Mouse (Mus musculus) lung, adult 2 months (tissue): ENCODE data around the gene Poln. TPM values are rescaled to one million over a fixed set of nuclear protein-coding genes. Genes with fewer than 3 reads are reported as not detected.

Experiments used
- DNase-seq: peaks from one replicate; pipeline ENCODE4 v3.0.0; 2022
- H3K4me1 ChIP-seq: fragments of 200-500 bp; 2 replicates; pipeline ENCODE4 v1.6.1; 2011; ENCODE audit warnings: low read length; ENCODE audit not compliant: control insufficient read depth, insufficient read depth
- H3K4me3 ChIP-seq: fragments of 200-500 bp; replicated peaks from 2 replicates; pipeline ENCODE3; 2011; ENCODE audit warnings: low read depth, mild to moderate bottlenecking, control low read depth, low read length; ENCODE audit errors: extremely low read depth
- CTCF ChIP-seq: fragments of 200-500 bp; IDR thresholded peaks from 2 replicates; pipeline ENCODE4 v1.5.1; 2011; ENCODE audit warnings: mild to moderate bottlenecking, low read length, control low read depth; ENCODE audit not compliant: insufficient read depth
- POLR2A ChIP-seq: fragments of 200-500 bp; IDR thresholded peaks from 2 replicates; pipeline ENCODE4 v1.6.1; 2011; ENCODE audit warnings: low read depth, mild to moderate bottlenecking, control low read depth, low read length, borderline replicate concordance; ENCODE audit errors: extremely low read depth
- WGBS: fragments of 180-500 bp; shearing (Covaris S2); methylation state at CpG from one replicate; pipeline ENCODE4 v1.1.7; 2018; 5-methylcytosine and 5-hydroxymethylcytosine counted together
- polyA plus RNA-seq: library from polyadenylated mRNA; depleted of rRNA; stranded (reverse); fragments of >200 nt; gene quantifications from 2 replicates; pipeline ENCODE4 v1.2.3, GENCODE M21; 2012

Poln gene
- polyA plus RNA-seq, 1 experiment: 0.77 TPM

DNA sequence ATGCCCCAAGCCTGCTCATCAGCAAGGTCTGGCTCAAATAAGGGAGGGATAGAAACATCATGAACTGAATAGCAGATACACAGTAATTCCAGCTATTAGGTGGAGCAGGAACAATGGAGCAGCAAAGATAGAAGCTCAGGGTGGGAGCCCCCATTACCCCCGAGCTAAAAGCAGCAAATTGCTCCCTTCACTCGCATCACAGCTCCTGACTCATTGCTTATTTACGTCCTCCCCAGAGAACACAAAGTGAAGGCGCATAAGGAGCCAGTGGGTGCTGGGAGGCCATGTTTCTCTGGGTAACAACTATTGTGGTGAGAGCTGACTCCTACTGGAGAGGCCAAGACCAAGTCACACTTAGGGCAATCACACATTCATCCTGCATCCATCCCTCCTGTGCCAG is 139.1 kb downstream of the Poln start:
- no peaks in the 10 kb centered on the region for H3K4me1 ChIP-seq
- WGBS: 64% methylated on average over 4 of the region's 4 CpGs
- no peak for DNase-seq
- no peak for TF ChIP-seq POLR2A
- no peak for TF ChIP-seq CTCF
- no peak overlapping the region for H3K4me3 ChIP-seq

DNA sequence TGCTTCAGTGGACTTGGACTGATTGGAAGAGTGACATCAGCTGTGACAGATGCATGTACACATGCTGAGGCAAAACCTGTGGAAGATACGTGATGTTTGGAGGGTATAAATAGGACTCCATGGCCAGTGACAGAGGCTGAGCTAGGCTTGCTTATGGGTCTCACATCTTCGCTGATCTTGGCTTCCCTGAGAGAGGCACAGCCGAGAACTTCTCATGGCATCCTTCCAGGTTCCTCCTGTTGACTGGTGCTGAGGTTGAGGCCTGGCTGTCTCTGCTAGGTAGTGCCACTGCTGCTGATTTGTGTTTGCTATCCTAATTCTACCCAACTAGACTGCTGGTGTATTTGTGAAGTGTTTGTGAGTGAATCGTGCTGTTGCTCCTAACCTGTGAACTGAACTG is 150.3 kb downstream of the Poln start:
- H3K4me3 ChIP-seq: no peak overlapping the region
- no peak for DNase-seq
- no peaks in the 10 kb centered on the region for H3K4me1 ChIP-seq
- WGBS: 74% methylated on average over 4 of the region's 4 CpGs
- TF ChIP-seq POLR2A (no peak), CTCF (no peak)

DNA sequence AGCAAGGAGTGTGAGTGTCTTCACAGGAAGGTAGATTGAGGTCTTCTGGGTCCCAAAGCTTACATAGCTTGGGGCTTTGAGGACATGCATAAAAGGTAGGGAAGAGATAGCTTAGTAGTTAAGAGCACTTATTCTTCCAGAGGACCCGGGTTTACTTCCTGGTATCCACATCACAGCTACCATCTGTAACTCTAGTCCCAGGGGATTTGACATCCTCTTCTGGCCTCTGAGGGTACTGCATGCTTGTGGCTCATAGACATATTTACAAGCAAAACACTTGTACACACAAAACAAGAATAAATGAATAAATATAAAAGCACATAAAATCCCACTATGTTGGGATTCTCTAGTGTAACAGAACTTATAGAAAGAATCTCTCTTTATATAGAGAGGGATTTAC is 154.6 kb downstream of the Poln start:
- TF ChIP-seq POLR2A (no peak), CTCF (no peak)
- no peaks in the 10 kb centered on the region for H3K4me1 ChIP-seq
- no peak overlapping the region for H3K4me3 ChIP-seq
- WGBS: 44% methylated on average over 1 of the region's 1 CpGs
- no peak for DNase-seq

DNA sequence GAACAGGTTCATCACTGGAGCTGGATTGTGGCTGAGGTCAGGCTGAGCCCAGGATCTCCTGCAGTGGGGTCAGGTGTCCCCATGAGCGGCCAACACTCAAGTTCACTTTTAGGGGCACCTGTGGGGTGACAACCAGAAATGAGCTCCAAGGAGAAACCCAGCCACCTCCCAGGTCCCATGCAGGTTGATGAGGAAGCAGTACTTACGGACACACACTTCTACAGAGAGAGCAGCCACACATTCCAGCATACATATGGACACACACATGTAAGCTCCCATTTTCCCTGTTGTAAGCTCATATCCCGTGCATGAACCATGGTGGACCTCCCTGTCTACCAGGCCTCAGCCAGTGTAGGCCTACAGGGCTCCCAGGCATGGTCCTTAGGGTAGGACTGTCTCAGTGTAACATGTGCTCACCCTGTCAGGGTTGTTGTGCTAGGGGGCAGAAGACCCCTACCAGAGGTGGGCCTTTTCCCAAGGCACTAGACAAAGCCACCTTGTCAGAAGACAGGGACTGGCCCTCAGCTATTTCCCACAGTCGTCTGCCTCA is 161.8 kb downstream of the Poln start:
- DNase-seq: no peak
- Histone ChIP-seq H3K4me3 (no peak overlapping the region), H3K4me1 (no peaks in the 10 kb centered on the region)
- TF ChIP-seq CTCF (no peak), POLR2A (no peak)
- 81% methylated on average over 4 of the region's 4 CpGs for WGBS

DNA sequence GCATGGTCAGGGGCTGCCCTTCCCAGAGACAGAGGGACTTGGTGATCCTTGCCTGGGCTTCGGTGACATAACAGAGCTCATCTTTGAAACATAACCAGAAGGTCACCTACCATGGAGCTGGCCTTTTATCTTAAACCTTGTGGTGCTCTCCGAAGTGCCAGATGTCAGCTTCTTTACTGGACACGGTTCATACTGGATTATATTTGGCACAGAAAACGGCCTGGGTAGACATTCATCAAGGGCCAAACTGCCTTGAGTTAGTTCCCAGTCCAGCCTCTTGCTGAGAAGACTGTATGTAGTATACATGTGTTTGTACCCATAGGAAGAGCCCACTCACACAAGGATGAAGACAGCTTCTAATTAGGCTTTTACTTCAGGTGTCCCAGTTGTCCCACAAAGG is 162.4 kb downstream of the Poln start:
- H3K4me3 ChIP-seq: no peak overlapping the region
- no peak for TF ChIP-seq CTCF
- WGBS: 70% methylated on average over 4 of the region's 4 CpGs
- H3K4me1 ChIP-seq: no peaks in the 10 kb centered on the region
- DNase-seq: no peak

DNA sequence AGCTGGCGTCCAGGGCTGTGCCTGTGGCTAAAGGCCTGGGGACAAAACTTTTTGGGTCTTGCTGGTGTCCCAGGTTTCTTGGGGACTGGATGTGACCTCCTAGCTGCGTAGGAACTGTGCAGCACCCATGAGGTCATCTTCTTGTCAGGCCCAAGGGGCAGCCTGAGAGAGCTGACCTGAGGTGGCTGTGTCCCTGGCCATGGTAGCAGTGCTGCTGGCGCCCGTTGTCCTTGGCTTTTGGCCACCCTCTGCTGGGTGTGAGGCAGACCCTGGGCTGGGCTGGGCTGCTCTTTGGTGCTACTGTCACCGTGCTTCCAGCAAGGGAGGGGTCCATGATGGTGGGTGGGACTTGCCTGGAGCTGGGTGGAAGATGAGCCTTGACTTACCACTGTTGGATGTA is 164.6 kb downstream of the Poln start:
- TF ChIP-seq POLR2A (no peak), CTCF (no peak)
- 70% methylated on average over 5 of the region's 5 CpGs for WGBS
- DNase-seq: no peak
- H3K4me3 ChIP-seq: no peak overlapping the region
- no peaks in the 10 kb centered on the region for H3K4me1 ChIP-seq

DNA sequence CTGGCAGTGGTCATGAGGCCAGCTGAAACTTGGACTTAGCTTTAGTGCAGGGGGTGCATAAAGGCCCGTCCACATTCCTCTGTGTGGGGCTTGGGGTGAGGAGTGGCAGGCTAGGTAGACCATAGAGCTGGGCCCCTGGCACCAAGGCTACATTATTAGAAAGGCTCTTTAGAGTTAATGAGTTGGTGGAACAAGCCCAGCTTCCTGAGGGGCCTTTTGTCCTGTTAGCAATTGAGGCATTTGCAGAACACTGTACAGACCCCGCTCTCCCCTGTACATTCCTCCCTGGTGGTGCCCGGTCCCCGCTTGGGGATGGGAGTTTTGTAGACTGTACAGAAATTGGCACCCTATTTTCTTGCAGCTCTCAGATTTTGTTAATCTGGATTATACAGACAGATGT is 166.6 kb downstream of the Poln start:
- DNase-seq: no peak
- 90% methylated on average over 4 of the region's 4 CpGs for WGBS
- Histone ChIP-seq H3K4me1 (no peaks in the 10 kb centered on the region), H3K4me3 (no peak overlapping the region)
- TF ChIP-seq CTCF (no peak), POLR2A (no peak)

DNA sequence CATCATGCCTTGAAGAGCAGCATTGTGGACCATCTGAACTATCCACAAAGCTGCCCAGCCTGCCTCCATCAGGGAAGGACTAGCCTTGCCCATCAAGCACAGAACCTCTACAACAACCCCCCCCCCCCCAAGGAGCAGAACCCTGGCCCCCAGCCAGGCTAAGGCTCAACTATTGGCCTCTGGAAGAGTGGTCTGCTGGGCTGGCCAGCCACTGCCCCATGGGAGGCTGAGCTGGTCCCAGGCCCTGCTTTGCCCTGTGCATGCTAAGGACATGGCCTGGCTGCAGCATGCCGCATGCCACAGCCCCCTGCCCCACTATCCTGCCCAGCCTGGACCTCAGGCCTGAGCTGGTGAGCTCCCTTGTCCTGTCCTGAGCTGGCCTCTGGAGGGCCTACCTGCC is 167.8 kb downstream of the Poln start:
- Histone ChIP-seq H3K4me3 (no peak overlapping the region), H3K4me1 (no peaks in the 10 kb centered on the region)
- WGBS: 100% methylated on average over 1 of the region's 1 CpGs
- TF ChIP-seq CTCF (no peak), POLR2A (no peak)
- no peak for DNase-seq

DNA sequence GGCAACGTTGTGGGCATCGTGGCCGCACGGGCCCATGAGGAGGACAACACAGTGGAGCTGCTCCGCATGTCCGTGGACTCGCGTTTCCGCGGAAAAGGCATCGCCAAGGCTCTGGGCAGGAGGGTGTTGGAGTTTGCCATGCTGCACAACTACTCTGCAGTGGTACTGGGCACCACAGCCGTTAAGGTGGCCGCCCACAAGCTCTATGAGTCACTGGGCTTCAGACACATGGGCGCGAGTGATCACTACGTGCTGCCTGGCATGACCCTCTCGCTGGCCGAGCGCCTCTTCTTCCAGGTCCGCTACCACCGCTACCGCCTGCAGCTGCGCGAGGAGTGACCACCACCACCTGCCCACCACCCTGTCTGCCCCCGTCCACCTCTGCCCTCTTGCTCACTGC is 168.4 kb downstream of the Poln start:
- TF ChIP-seq CTCF (no peak), POLR2A (no peak)
- no peak overlapping the region for H3K4me3 ChIP-seq
- no peak for DNase-seq
- H3K4me1 ChIP-seq: no peaks in the 10 kb centered on the region
- WGBS: 94% methylated on average over 25 of the region's 25 CpGs

DNA sequence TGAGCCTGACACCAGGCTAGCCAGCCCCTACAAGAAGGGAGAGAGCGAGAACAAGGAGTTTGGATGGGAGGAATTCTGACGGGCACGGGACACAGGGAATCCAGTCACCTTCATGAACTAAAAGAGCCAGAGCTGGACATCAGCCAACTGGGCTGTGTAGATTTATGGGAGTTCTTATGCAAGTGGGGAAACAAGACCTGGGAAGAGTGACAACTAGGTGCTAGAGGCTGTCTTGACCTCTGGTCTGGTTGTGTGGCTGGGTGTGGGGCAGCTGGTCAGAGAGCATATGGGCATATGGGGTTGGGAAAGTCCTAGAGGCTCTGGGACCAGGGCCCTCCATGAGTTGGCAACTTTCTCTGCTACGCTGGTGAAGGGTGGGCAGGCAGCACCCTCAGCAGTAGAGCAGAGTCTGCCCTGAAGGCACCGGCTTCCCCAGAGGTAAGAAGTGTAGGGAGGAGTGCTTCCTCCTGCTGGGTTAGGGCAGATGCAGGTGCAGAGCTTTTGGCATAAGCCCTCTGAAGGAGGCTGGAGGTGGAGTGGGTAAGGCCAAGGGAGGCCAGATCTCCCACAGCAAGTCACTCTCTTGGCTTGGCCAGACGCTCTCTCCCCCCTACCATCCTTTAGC is 169.7 kb downstream of the Poln start:
- WGBS: 70% methylated on average over 6 of the region's 6 CpGs
- no peak for DNase-seq
- TF ChIP-seq POLR2A: no peak
- no peak for TF ChIP-seq CTCF
- H3K4me1 ChIP-seq: no peaks in the 10 kb centered on the region
- no peak overlapping the region for H3K4me3 ChIP-seq
